Mouse (Mus musculus) megakaryocyte-erythroid progenitor cell, adult 5-6 weeks (primary cell): ENCODE data around the gene Strada. TPM values are rescaled to one million over a fixed set of nuclear protein-coding genes. Genes with fewer than 3 reads are reported as not detected.

Experiments
- total RNA-seq, 2 experiments: library from RNA; stranded (forward) in 1 of 2; stranded (reverse) in 1 of 2; fragments of 200-1000, 215-1000 nt in 1 of 2; fragments of >200 nt in 1 of 2; fragmentation: Nextera tagmentation in 1 of 2; gene quantifications; 2 replicates each; pipeline ENCODE4 v1.2.3; 2014 to 2017

Strada gene
- total RNA-seq, 2 experiments from 2014 or later: 9.8 to 29.6 TPM

Other genes with a start within 250 kb of the Strada start
- gene Cyb561, start 248.8 kb downstream of the Strada start, total RNA-seq (2014; fragmentation: Nextera tagmentation): 3.3 and 10.0 TPM in 2 replicates
- 2.1 and 2.5 TPM in 2 replicates for gene Cyb561, start 248.8 kb downstream of the Strada start, total RNA-seq (2017)
- gene Ace, start 234.2 kb downstream of the Strada start, total RNA-seq (2014; fragmentation: Nextera tagmentation): not detected in 2 replicates
- 0.38 TPM in 1 of 2 replicates, not detected in the other for gene Ace, start 234.2 kb downstream of the Strada start, total RNA-seq (2017)
- not detected in 2 replicates for gene Ace3, start 207.5 kb downstream of the Strada start, total RNA-seq (2014; fragmentation: Nextera tagmentation)
- not detected in 2 replicates for gene Ace3, start 207.5 kb downstream of the Strada start, total RNA-seq (2017)
- not detected in 2 replicates for gene Kcnh6, start 194.0 kb downstream of the Strada start, total RNA-seq (2014; fragmentation: Nextera tagmentation)
- gene Kcnh6, start 194.0 kb downstream of the Strada start, total RNA-seq (2017): not detected in 2 replicates
- gene Dcaf7, start 165.3 kb downstream of the Strada start, total RNA-seq (2014; fragmentation: Nextera tagmentation): 53.4 and 63.3 TPM in 2 replicates
- 44.3 and 46.4 TPM in 2 replicates for gene Dcaf7, start 165.3 kb downstream of the Strada start, total RNA-seq (2017)
- gene Taco1, start 136.1 kb downstream of the Strada start, total RNA-seq (2014; fragmentation: Nextera tagmentation): 8.3 and 9.0 TPM in 2 replicates
- gene Taco1, start 136.1 kb downstream of the Strada start, total RNA-seq (2017): 15.2 and 29.7 TPM in 2 replicates
- 10.3 and 19.9 TPM in 2 replicates for gene Map3k3, start 117.6 kb downstream of the Strada start, total RNA-seq (2014; fragmentation: Nextera tagmentation)
- gene Map3k3, start 117.6 kb downstream of the Strada start, total RNA-seq (2017): 5.9 and 9.0 TPM in 2 replicates
- not detected in 2 replicates for gene Gm10840, start 41.3 kb downstream of the Strada start, total RNA-seq (2014; fragmentation: Nextera tagmentation)
- not detected in 2 replicates for gene Gm10840, start 41.3 kb downstream of the Strada start, total RNA-seq (2017)
- 12.0 and 18.5 TPM in 2 replicates for gene Limd2, start 41.3 kb downstream of the Strada start, total RNA-seq (2014; fragmentation: Nextera tagmentation)
- 4.4 and 5.9 TPM in 2 replicates for gene Limd2, start 41.3 kb downstream of the Strada start, total RNA-seq (2017)
- gene Ccdc47, start 14.2 kb upstream of the Strada start, total RNA-seq (2014; fragmentation: Nextera tagmentation): 33.8 and 41.7 TPM in 2 replicates
- gene Ccdc47, start 14.2 kb upstream of the Strada start, total RNA-seq (2017): 218 and 232 TPM in 2 replicates
- 65.1 and 66.6 TPM in 2 replicates for gene Ddx42, start 14.8 kb upstream of the Strada start, total RNA-seq (2014; fragmentation: Nextera tagmentation)
- 82.7 and 126 TPM in 2 replicates for gene Ddx42, start 14.8 kb upstream of the Strada start, total RNA-seq (2017)
- 115 and 123 TPM in 2 replicates for gene Ftsj3, start 53.9 kb upstream of the Strada start, total RNA-seq (2014; fragmentation: Nextera tagmentation)
- gene Ftsj3, start 53.9 kb upstream of the Strada start, total RNA-seq (2017): 235 and 274 TPM in 2 replicates
- gene Psmc5, start 54.0 kb upstream of the Strada start, total RNA-seq (2014; fragmentation: Nextera tagmentation): 126 and 145 TPM in 2 replicates
- gene Psmc5, start 54.0 kb upstream of the Strada start, total RNA-seq (2017): 111 and 128 TPM in 2 replicates
- 93.8 and 120 TPM in 2 replicates for gene Smarcd2, start 70.8 kb upstream of the Strada start, total RNA-seq (2014; fragmentation: Nextera tagmentation)
- gene Smarcd2, start 70.8 kb upstream of the Strada start, total RNA-seq (2017): 201 and 272 TPM in 2 replicates
- gene Tcam1, start 74.5 kb upstream of the Strada start, total RNA-seq (2014; fragmentation: Nextera tagmentation): 1.4 and 3.5 TPM in 2 replicates
- 2.1 and 3.7 TPM in 2 replicates for gene Tcam1, start 74.5 kb upstream of the Strada start, total RNA-seq (2017)
- gene Gh, start 99.7 kb upstream of the Strada start, total RNA-seq (2014; fragmentation: Nextera tagmentation): not detected in 2 replicates
- not detected in 2 replicates for gene Gh, start 99.7 kb upstream of the Strada start, total RNA-seq (2017)
- 5.1 and 21.6 TPM in 2 replicates for gene Cd79b, start 112.6 kb upstream of the Strada start, total RNA-seq (2014; fragmentation: Nextera tagmentation)
- gene Cd79b, start 112.6 kb upstream of the Strada start, total RNA-seq (2017): 1.4 and 3.5 TPM in 2 replicates
- gene Scn4a, start 151.1 kb upstream of the Strada start, total RNA-seq (2014; fragmentation: Nextera tagmentation): 0.11 TPM in 1 of 2 replicates, not detected in the other
- not detected in 2 replicates for gene Scn4a, start 151.1 kb upstream of the Strada start, total RNA-seq (2017)
- 4.6 TPM in 1 of 2 replicates, not detected in the other for gene Prr29, start 163.3 kb upstream of the Strada start, total RNA-seq (2014; fragmentation: Nextera tagmentation)
- not detected in 2 replicates for gene Prr29, start 163.3 kb upstream of the Strada start, total RNA-seq (2017)
- gene Icam2, start 185.9 kb upstream of the Strada start, total RNA-seq (2014; fragmentation: Nextera tagmentation): 20.5 and 46.5 TPM in 2 replicates
- 51.4 and 82.3 TPM in 2 replicates for gene Icam2, start 185.9 kb upstream of the Strada start, total RNA-seq (2017)